Mouse (Mus musculus) neural tube, embryonic 11.5 days (tissue): ENCODE results near the gene Bmper. TPM values are rescaled to one million over a fixed set of nuclear protein-coding genes. Genes with fewer than 3 reads are reported as not detected.
A peak's percentile ranks its signal among the peaks of the same experiment; 100 is the strongest.

Experiments used
- ATAC-seq: fragments of 200-750 bp; cut with Nextera tagmentation; 2 replicates; pipeline ENCODE4 v1.8.0; 2017; ENCODE audit warnings: moderate number of reproducible peaks, mild to moderate bottlenecking, moderate TSS enrichment, moderate library complexity; ENCODE audit not compliant: insufficient read depth, low FRiP score, low TSS enrichment
- DNase-seq: peaks from one replicate; pipeline ENCODE4 v3.0.0-alpha.2; 2015; ENCODE audit warnings: low spot score
- H3K27ac ChIP-seq: fragments of 300-500 bp; sonication (generic); 2 replicates; pipeline ENCODE4 v1.5.1; 2014; ENCODE audit warnings: low read depth, mild to moderate bottlenecking, low read length
- H3K27me3 ChIP-seq: fragments of 300-500 bp; sonication (generic); 2 replicates; pipeline ENCODE4 v1.6.1; 2014; ENCODE audit warnings: mild to moderate bottlenecking, low read length, mixed read lengths; ENCODE audit not compliant: control insufficient read depth, insufficient read depth
- H3K36me3 ChIP-seq: fragments of 300-500 bp; sonication (generic); 2 replicates; pipeline ENCODE4 v1.6.1; 2014; ENCODE audit warnings: mild to moderate bottlenecking, low read length, moderate library complexity, mixed read lengths; ENCODE audit not compliant: control insufficient read depth, insufficient read depth
- H3K4me1 ChIP-seq: fragments of 300-500 bp; sonication (generic); 2 replicates; pipeline ENCODE4 v1.6.1; 2014; ENCODE audit warnings: low read length, mixed read lengths; ENCODE audit not compliant: control insufficient read depth, insufficient read depth
- H3K4me2 ChIP-seq: fragments of 300-500 bp; sonication (generic); 2 replicates; pipeline ENCODE4 v1.6.1; 2014; ENCODE audit warnings: low read depth, mild to moderate bottlenecking, moderate library complexity
- H3K4me3 ChIP-seq: fragments of 300-500 bp; sonication (generic); 2 replicates; pipeline ENCODE4 v1.5.1; 2014; ENCODE audit warnings: low read depth, low read length
- H3K9ac ChIP-seq: fragments of 300-500 bp; sonication (generic); 2 replicates; pipeline ENCODE4 v1.6.1; 2014; ENCODE audit warnings: mild to moderate bottlenecking, low read length
- H3K9me3 ChIP-seq: fragments of 300-500 bp; sonication (generic); 2 replicates; pipeline ENCODE4 v1.6.1; 2016; ENCODE audit warnings: low read length; ENCODE audit not compliant: control insufficient read depth
- WGBS: fragments of 180-500 bp; shearing (Covaris S2); extraction: QIAGEN DNeasy Blood & Tissue Kit; methylation state at CpG from one replicate; pipeline ENCODE4 v1.1.7; 2014; 5-methylcytosine and 5-hydroxymethylcytosine counted together
- polyA plus RNA-seq: library from polyadenylated mRNA; unstranded; fragments of >200 nt; fragmentation: Nextera tagmentation; extraction: Ambion mirVana; gene quantifications from 2 replicates; pipeline ENCODE4 v1.2.1, GENCODE M21; 2014

The Bmper gene
- polyA plus RNA-seq, 1 experiment from 2014 or later: 10.5 TPM

- H3K27ac ChIP-seq: no peak overlapping the region
- ATAC-seq (no peak), DNase-seq (peak; percentile 42)
- no peak overlapping the region for H3K4me2 ChIP-seq
- no peaks in the 10 kb centered on the region for H3K27me3 ChIP-seq
- no peaks in the 10 kb centered on the region for H3K9me3 ChIP-seq
- WGBS: 20% methylated on average over 6 of the region's 6 CpGs
- no peaks in the 10 kb centered on the region for H3K36me3 ChIP-seq
- H3K4me1 ChIP-seq: 0 out of 2 replicates have a peak, but pooled peaks cover 2% of the 10 kb centered on the region
- no peak overlapping the region for H3K4me3 ChIP-seq
- H3K9ac ChIP-seq: no peak overlapping the region
Measured at GRCm38 (mm10) chr9:23243869-23244268, 21.0 kb downstream of the Bmper start.

- Histone ChIP-seq H3K9me3 (no peaks in the 10 kb centered on the region), H3K9ac (no peak overlapping the region), H3K4me2 (no peak overlapping the region), H3K36me3 (no peaks in the 10 kb centered on the region), H3K27me3 (no peaks in the 10 kb centered on the region), H3K4me1 (0 out of 2 replicates have a peak, but pooled peaks cover 2% of the 10 kb centered on the region), H3K27ac (no peak overlapping the region), H3K4me3 (no peak overlapping the region)
- DNase-seq (no peak), ATAC-seq (no peak)
- WGBS: 55% methylated on average over 9 of the region's 9 CpGs
Measured at GRCm38 (mm10) chr9:23246389-23246788, 23.5 kb downstream of the Bmper start.

- no peaks in the 10 kb centered on the region for H3K27me3 ChIP-seq
- no peak overlapping the region for H3K27ac ChIP-seq
- H3K36me3 ChIP-seq: no peaks in the 10 kb centered on the region
- no peak overlapping the region for H3K4me3 ChIP-seq
- no peak overlapping the region for H3K9ac ChIP-seq
- ATAC-seq (peak; percentile 45; the same call in 1 of the 2 replicates), DNase-seq (peak; percentile 85)
- H3K4me1 ChIP-seq: peaks cover 2% of the 10 kb centered on the region; the same call in 1 of the 2 replicates
- WGBS: 11% methylated on average over 5 of the region's 5 CpGs
- no peaks in the 10 kb centered on the region for H3K9me3 ChIP-seq
- no peak overlapping the region for H3K4me2 ChIP-seq
Measured at GRCm38 (mm10) chr9:23250026-23250425, 27.1 kb downstream of the Bmper start.

GRCm38 (mm10) chr9:23251001-23251400 is 28.1 kb downstream of the Bmper start:
- 86% methylated on average over 6 of the region's 6 CpGs for WGBS

GRCm38 (mm10) chr9:23253624-23254023 is 30.7 kb downstream of the Bmper start:
- Histone ChIP-seq H3K4me3 (no peak overlapping the region), H3K9me3 (no peaks in the 10 kb centered on the region), H3K4me2 (no peak overlapping the region), H3K9ac (no peak overlapping the region), H3K27ac (no peak overlapping the region), H3K4me1 (peaks cover 2% of the 10 kb centered on the region; the same call in 1 of the 2 replicates), H3K27me3 (no peaks in the 10 kb centered on the region), H3K36me3 (no peaks in the 10 kb centered on the region)
- DNase-seq (no peak), ATAC-seq (no peak)
- 89% methylated on average over 6 of the region's 6 CpGs for WGBS

More at GRCm38 (mm10) chr9:23251001-23251400, 28.1 kb downstream of the Bmper start:
- ATAC-seq (no peak), DNase-seq (no peak)
- Histone ChIP-seq H3K27ac (no peak overlapping the region), H3K36me3 (no peaks in the 10 kb centered on the region), H3K9me3 (no peaks in the 10 kb centered on the region), H3K4me1 (peaks cover 2% of the 10 kb centered on the region; the same call in 1 of the 2 replicates), H3K9ac (no peak overlapping the region), H3K4me3 (no peak overlapping the region), H3K27me3 (no peaks in the 10 kb centered on the region), H3K4me2 (no peak overlapping the region)

GRCm38 (mm10) chr9:23254237-23255214 is 31.6 kb downstream of the Bmper start:
- Histone ChIP-seq H3K36me3 (no peaks in the 10 kb centered on the region), H3K4me1 (peaks cover 2% of the 10 kb centered on the region; the same call in 1 of the 2 replicates), H3K27ac (no peak overlapping the region), H3K9ac (peak overlapping the region; percentile 32; the same call in 1 of the 2 replicates), H3K4me3 (0 out of 2 replicates have a peak overlapping the region, but pooled peaks have one; percentile 4), H3K9me3 (no peaks in the 10 kb centered on the region), H3K4me2 (peak overlapping the region; percentile 41), H3K27me3 (no peaks in the 10 kb centered on the region)
- WGBS: 43% methylated on average over 37 of the region's 37 CpGs
- ATAC-seq (peak; percentile 29; the same call in 1 of the 2 replicates), DNase-seq (no peak)

GRCm38 (mm10) chr9:23255841-23256240 is 33.0 kb downstream of the Bmper start:
- no peak overlapping the region for H3K4me3 ChIP-seq
- no peaks in the 10 kb centered on the region for H3K9me3 ChIP-seq
- no peak for DNase-seq
- no peaks in the 10 kb centered on the region for H3K27me3 ChIP-seq
- H3K4me2 ChIP-seq: no peak overlapping the region
- H3K4me1 ChIP-seq: peaks cover 2% of the 10 kb centered on the region; the same call in 1 of the 2 replicates
- no peak for ATAC-seq
- no peaks in the 10 kb centered on the region for H3K36me3 ChIP-seq
- no peak overlapping the region for H3K9ac ChIP-seq
- WGBS: 95% methylated on average over 2 of the region's 2 CpGs
- no peak overlapping the region for H3K27ac ChIP-seq

GRCm38 (mm10) chr9:23256576-23256975 is 33.7 kb downstream of the Bmper start:
- Histone ChIP-seq H3K9ac (no peak overlapping the region), H3K4me3 (no peak overlapping the region), H3K4me1 (peaks cover 2% of the 10 kb centered on the region; the same call in 1 of the 2 replicates), H3K27ac (no peak overlapping the region), H3K9me3 (no peaks in the 10 kb centered on the region), H3K36me3 (no peaks in the 10 kb centered on the region), H3K4me2 (no peak overlapping the region), H3K27me3 (no peaks in the 10 kb centered on the region)
- no peak for ATAC-seq
- DNase-seq: no peak
- WGBS: 88% methylated on average over 2 of the region's 2 CpGs
